Mouse (Mus musculus): ENCODE results near the gene Eif2b3. TPM values are rescaled to one million over a fixed set of nuclear protein-coding genes. Genes with fewer than 3 reads are reported as not detected.

Gene Eif2b3
- total and polyA plus RNA-seq, 3 experiments = 7.9 to 14.6 (median 12.0) TPM

DNA sequence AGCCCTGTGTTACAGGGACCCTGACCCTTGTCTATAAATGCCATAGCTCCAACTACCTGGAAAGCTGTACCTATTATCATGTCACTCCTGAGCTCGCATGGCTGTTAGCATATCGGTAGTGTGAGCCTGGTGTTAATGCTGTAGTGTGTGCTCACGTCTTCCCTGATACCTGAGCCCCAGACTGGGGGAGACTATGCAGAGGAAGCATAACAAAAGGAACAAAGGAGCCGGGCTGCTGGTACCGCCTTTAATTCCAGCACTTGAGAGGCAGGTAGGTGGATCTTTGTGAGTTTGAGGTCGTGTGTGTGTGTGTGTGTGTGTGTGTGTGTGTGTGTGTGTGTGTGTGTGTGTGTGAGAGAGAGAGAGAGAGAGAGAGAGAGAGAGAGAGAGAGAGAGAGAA lies 29.5 kb upstream of the Eif2b3 start:
- Histone ChIP-seq H3K79me2 (replicated peaks; ENCODE audit: control insufficient read depth, insufficient read depth, low read length) (no peaks in the 10 kb centered on the region), H3K27ac (no peak overlapping the region), H3K9ac (ENCODE audit: low read depth, low read length) (no peak overlapping the region), H3K36me3 (ENCODE audit: control insufficient read depth, insufficient read depth, low read length) (no peaks in the 10 kb centered on the region), H3K27me3 (ENCODE audit: control insufficient read depth, insufficient read depth, low read length) (no peaks in the 10 kb centered on the region), H3K4me1 (ENCODE audit: control insufficient read depth, insufficient read depth, low read length) (no peaks in the 10 kb centered on the region), H3K4me3 (no peak overlapping the region)
- 86% methylated on average over 6 of the region's 6 CpGs for WGBS
- DNase-seq = no peak
- TF ChIP-seq EP300 (IDR thresholded peaks at IDR 0.05; ENCODE audit: insufficient read depth, low read depth, low read length) (no peak), CTCF (IDR thresholded peaks at IDR 0.05) (no peak), POLR2A (IDR thresholded peaks at IDR 0.05; ENCODE audit: insufficient read depth, low read depth, low read length) (no peak)
- intact Hi-C loops (cut with DNase I) = loop anchor here (5.0 kb wide), 2 partner anchors 272 to 432 kb away; partner anchors contain the start of genes Gpbp1l1 and Tmem69

DNA sequence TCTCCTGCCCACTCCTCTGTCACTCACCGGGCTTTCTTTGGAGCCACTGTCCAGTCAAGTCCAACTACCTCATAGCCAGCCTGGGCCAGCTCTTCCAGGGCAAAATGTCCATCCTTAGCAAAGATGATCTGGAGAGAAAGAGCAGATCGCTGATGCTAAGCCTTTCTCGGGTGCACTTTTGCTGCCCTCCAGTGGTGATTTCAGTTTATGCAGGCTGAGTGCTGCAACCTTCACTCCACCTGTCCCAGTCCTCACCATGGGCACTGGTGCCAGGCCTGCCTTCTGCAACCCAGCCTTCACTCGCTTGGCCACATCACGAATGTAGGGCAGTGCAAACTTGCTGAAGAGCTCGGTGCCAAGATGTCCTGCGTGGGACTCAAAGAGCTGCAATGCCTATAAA lies 27.8 kb upstream of the Eif2b3 start:
- peak; percentile 86 for TF ChIP-seq EP300 (IDR thresholded peaks at IDR 0.05; ENCODE audit: insufficient read depth, low read depth, low read length)
- no peak for TF ChIP-seq POLR2A (IDR thresholded peaks at IDR 0.05; ENCODE audit: insufficient read depth, low read depth, low read length)
- peak; percentile 97 for TF ChIP-seq CTCF (IDR thresholded peaks at IDR 0.05)
- peak; percentile 74 to 86 for DNase-seq

DNA sequence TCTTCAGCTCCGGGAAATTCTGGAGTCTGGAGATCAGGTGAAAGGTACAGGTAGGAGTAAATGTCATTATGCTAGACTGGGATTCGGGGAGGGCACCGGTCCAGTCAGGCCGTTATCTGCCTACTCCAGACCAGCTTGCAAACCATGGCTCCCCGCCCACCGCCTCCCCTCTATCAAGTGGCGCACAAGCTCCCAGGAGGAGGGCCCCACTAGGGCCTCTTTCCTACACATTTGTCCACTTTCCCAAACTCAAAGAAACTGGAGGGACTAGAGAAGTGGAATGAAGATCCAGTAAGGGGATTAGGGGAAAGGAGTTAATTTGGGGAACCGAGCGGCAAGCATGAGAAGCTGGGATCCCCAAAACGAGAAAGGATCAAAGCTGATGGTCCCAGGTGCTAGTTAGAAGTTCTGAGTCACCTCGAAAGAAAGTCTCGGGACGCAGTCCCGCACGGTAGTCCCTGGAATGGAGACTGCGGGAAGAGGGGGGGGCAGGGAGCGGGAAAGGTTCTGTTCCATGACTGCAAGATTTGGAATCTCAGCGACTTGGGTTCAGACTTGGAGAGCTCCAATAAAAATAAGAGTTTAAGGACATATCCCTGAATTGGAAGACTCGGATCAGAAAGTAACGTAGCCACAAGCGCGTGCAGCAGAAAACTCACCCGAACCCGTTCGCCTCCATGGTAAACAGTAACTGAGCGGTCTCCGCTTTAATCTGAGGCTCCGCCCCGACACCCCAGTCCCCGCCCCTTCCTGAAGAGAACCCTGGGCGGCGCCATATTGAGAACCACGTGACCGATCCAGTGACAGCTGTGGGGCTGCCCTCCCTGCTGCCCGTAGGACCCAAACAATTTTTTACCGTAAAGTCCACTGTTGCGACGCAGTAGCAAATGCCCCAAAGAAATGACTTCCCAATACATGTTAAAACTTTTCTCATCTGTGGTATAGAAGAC lies 25.3 kb upstream of the Eif2b3 start, which contains the start of gene Urod:
TSS of gene Urod (minus strand) at position 742 of the 950 bp plus-strand sequence.
- peak within 1 kb of the TSS; percentile 87 for H3K27ac ChIP-seq
- peak within 1 kb of the TSS; percentile 87 for H3K4me3 ChIP-seq
- H3K79me2 ChIP-seq (replicated peaks; ENCODE audit: control insufficient read depth, insufficient read depth, low read length) = no peaks in the 10 kb centered on the region
- peak within 1 kb of the TSS; percentile 90 for H3K9ac ChIP-seq (ENCODE audit: low read depth, low read length)
- intact Hi-C loops (cut with DNase I) = loop anchor here (2.0 to 5.0 kb wide), 4 partner anchors 25 to 437 kb away; partner anchors contain the start of genes Eif2b3, Gpbp1l1 and Tmem69
- peak; percentile 55; the same call in 1 of the 2 replicates for TF ChIP-seq EP300 (IDR thresholded peaks at IDR 0.05; ENCODE audit: insufficient read depth, low read depth, low read length)
- peak; percentile 81 for TF ChIP-seq POLR2A (IDR thresholded peaks at IDR 0.05; ENCODE audit: insufficient read depth, low read depth, low read length)
- no peak for TF ChIP-seq CTCF (IDR thresholded peaks at IDR 0.05)
- H3K27me3 ChIP-seq (ENCODE audit: control insufficient read depth, insufficient read depth, low read length) = no peaks in the 10 kb centered on the region
- WGBS = 1% methylated on average over 38 of the region's 38 CpGs
- H3K36me3 ChIP-seq (ENCODE audit: control insufficient read depth, insufficient read depth, low read length) = no peaks in the 10 kb centered on the region
- peak; percentile 95 for DNase-seq
- peaks cover 4% of the 10 kb centered on the region for H3K4me1 ChIP-seq (ENCODE audit: control insufficient read depth, insufficient read depth, low read length)

More for the DNA sequence above, 27.8 kb upstream of the Eif2b3 start:
- Histone ChIP-seq H3K79me2 (replicated peaks; ENCODE audit: control insufficient read depth, insufficient read depth, low read length) (no peaks in the 10 kb centered on the region), H3K4me1 (ENCODE audit: control insufficient read depth, insufficient read depth, low read length) (peaks cover 4% of the 10 kb centered on the region), H3K9ac (ENCODE audit: low read depth, low read length) (no peak overlapping the region), H3K36me3 (ENCODE audit: control insufficient read depth, insufficient read depth, low read length) (no peaks in the 10 kb centered on the region), H3K27ac (no peak overlapping the region), H3K4me3 (no peak overlapping the region), H3K27me3 (ENCODE audit: control insufficient read depth, insufficient read depth, low read length) (no peaks in the 10 kb centered on the region)
- intact Hi-C loops (cut with DNase I) = loop anchor here (1.0 to 5.0 kb wide), 3 partner anchors 164 to 434 kb away; partner anchors contain the start of genes Gpbp1l1 and Tmem69
- 8% methylated on average over 7 of the region's 7 CpGs for WGBS

DNA sequence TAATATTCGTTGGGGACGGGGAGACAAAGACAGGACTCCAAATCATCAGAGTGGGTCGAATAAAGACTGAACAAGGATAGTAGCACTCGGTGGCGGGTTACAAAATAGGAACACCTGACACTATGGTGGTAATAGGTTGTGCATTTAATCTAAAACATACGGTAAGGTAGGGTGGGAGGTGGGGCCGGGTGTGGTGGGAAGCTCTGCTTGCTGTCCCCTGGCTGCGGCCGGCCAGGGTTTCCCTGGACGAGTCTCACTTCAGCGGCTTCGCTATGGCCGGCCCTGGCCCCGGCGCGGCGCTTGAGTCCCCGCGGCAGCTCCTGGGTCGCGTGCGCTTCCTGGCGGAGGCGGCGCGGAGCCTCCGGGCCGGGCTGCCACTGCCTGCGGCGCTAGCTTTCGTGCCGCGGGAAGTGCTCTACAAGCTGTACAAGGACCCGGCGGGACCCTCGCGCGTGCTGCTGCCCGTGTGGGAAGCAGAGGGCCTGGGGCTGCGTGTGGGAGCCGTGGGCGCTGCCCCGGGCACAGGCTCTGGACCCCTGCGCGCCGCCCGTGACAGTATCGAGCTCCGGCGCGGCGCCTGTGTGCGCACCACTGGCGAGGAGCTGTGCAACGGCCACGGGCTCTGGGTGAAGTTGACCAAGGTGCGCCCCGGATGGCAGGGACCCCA lies 23.9 kb upstream of the Eif2b3 start, which contains the start of gene Hectd3:
TSS of gene Hectd3 (plus strand) at position 187 of the 667 bp plus-strand sequence.
- H3K79me2 ChIP-seq (replicated peaks; ENCODE audit: control insufficient read depth, insufficient read depth, low read length) = no peaks in the 10 kb centered on the region
- H3K4me3 ChIP-seq = peak within 1 kb of the TSS; percentile 87
- DNase-seq = peak; percentile 77 to 78
- peaks cover 4% of the 10 kb centered on the region for H3K4me1 ChIP-seq (ENCODE audit: control insufficient read depth, insufficient read depth, low read length)
- intact Hi-C loops (cut with DNase I) = loop anchor here (2.0 kb wide), 2 partner anchors 24 to 140 kb away; partner anchors contain the start of gene Eif2b3
- no peak for TF ChIP-seq EP300 (IDR thresholded peaks at IDR 0.05; ENCODE audit: insufficient read depth, low read depth, low read length)
- peak; percentile 40 for TF ChIP-seq CTCF (IDR thresholded peaks at IDR 0.05)
- TF ChIP-seq POLR2A (IDR thresholded peaks at IDR 0.05; ENCODE audit: insufficient read depth, low read depth, low read length) = peak; percentile 54; the same call in 1 of the 2 replicates
- peak within 1 kb of the TSS; percentile 87 for H3K27ac ChIP-seq
- under 1% methylated on average over 58 of the region's 58 CpGs for WGBS
- no peaks in the 10 kb centered on the region for H3K27me3 ChIP-seq (ENCODE audit: control insufficient read depth, insufficient read depth, low read length)
- peak within 1 kb of the TSS; percentile 90 for H3K9ac ChIP-seq (ENCODE audit: low read depth, low read length)
- H3K36me3 ChIP-seq (ENCODE audit: control insufficient read depth, insufficient read depth, low read length) = no peaks in the 10 kb centered on the region

DNA sequence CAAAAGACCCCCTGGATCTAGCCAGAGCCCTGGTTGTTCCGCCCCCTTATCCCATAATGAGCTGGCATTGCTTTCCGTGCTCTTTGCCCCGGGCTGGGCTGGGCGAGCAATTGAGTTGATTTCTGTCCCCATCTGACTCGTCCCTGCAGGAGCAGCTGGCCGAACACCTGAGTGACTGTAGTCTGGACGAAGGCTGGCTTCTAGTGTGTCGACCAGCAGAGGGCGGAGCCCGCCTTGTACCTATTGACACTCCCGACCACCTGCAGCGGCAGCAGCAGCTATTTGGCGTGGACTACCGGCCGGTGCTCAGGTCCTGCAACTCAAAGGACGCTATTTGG lies 23.4 kb upstream of the Eif2b3 start:
- H3K27me3 ChIP-seq (ENCODE audit: control insufficient read depth, insufficient read depth, low read length) = no peaks in the 10 kb centered on the region
- TF ChIP-seq EP300 (IDR thresholded peaks at IDR 0.05; ENCODE audit: insufficient read depth, low read depth, low read length) (no peak), CTCF (IDR thresholded peaks at IDR 0.05) (peak; percentile 58)
- peak; percentile 43 to 49 for DNase-seq
- H3K4me1 ChIP-seq (ENCODE audit: control insufficient read depth, insufficient read depth, low read length) = peaks cover 4% of the 10 kb centered on the region
- peak overlapping the region; percentile 87 for H3K4me3 ChIP-seq
- H3K79me2 ChIP-seq (replicated peaks; ENCODE audit: control insufficient read depth, insufficient read depth, low read length) = no peaks in the 10 kb centered on the region
- intact Hi-C loops (cut with DNase I) = loop anchor here (2.0 kb wide), 2 partner anchors 23 to 139 kb away; partner anchors contain the start of gene Eif2b3
- no peaks in the 10 kb centered on the region for H3K36me3 ChIP-seq (ENCODE audit: control insufficient read depth, insufficient read depth, low read length)
- WGBS = under 1% methylated on average over 16 of the region's 16 CpGs
- H3K9ac ChIP-seq (ENCODE audit: low read depth, low read length) = peak overlapping the region; percentile 90
- H3K27ac ChIP-seq = peak overlapping the region; percentile 87

Data from heart, adult 2 months (tissue).